Mouse (Mus musculus): ENCODE data around the gene Hsd11b1. TPM values are rescaled to one million over a fixed set of nuclear protein-coding genes. Genes with fewer than 3 reads are reported as not detected.
A peak's percentile ranks its signal among the peaks of the same experiment; 100 is the strongest.

Gene Hsd11b1
- polyA plus RNA-seq, 1 experiment from 2014 or later, result 0.09 TPM

- H3K36me3 ChIP-seq, result no peaks in the 10 kb centered on the region
- 86% methylated on average over 3 of the region's 3 CpGs for WGBS
Measured at GRCm38 (mm10) chr1:193181104-193181503, 82.8 kb downstream of the Hsd11b1 start.

GRCm38 (mm10) chr1:193174143-193174733 is 89.6 kb downstream of the Hsd11b1 start:
- no peaks in the 10 kb centered on the region for H3K27me3 ChIP-seq (ENCODE audit: low read depth, poor library complexity, severe bottlenecking)
- H3K27ac ChIP-seq (replicated peaks), result peak overlapping the region; percentile 90
- DNase-seq (ENCODE audit: low spot score), result no peak
- H3K36me3 ChIP-seq, result no peaks in the 10 kb centered on the region
- peak overlapping the region; percentile 82 for H3K4me3 ChIP-seq
- 92% methylated on average over 13 of the region's 13 CpGs for WGBS
- peaks cover 32% of the 10 kb centered on the region for H3K4me1 ChIP-seq
- H3K9me3 ChIP-seq (replicated peaks), result no peaks in the 10 kb centered on the region

More at GRCm38 (mm10) chr1:193181104-193181503, 82.8 kb downstream of the Hsd11b1 start:
- Histone ChIP-seq H3K9me3 (replicated peaks) (no peaks in the 10 kb centered on the region), H3K27ac (replicated peaks) (no peak overlapping the region), H3K4me3 (no peak overlapping the region), H3K27me3 (ENCODE audit: low read depth, poor library complexity, severe bottlenecking) (no peaks in the 10 kb centered on the region), H3K4me1 (no peaks in the 10 kb centered on the region)
- no peak for DNase-seq (ENCODE audit: low spot score)

- DNase-seq (ENCODE audit: low spot score), result no peak
- Histone ChIP-seq H3K27me3 (ENCODE audit: low read depth, poor library complexity, severe bottlenecking) (no peaks in the 10 kb centered on the region), H3K27ac (replicated peaks) (peak overlapping the region; percentile 90), H3K36me3 (no peaks in the 10 kb centered on the region), H3K9me3 (replicated peaks) (no peaks in the 10 kb centered on the region), H3K4me1 (peaks cover 32% of the 10 kb centered on the region), H3K4me3 (peak overlapping the region; percentile 82)
- 19% methylated on average over 9 of the region's 9 CpGs for WGBS
Measured at GRCm38 (mm10) chr1:193173810-193174129, 90.1 kb downstream of the Hsd11b1 start.

GRCm38 (mm10) chr1:193172991-193173809 is 90.7 kb downstream of the Hsd11b1 start:
- no peaks in the 10 kb centered on the region for H3K27me3 ChIP-seq (ENCODE audit: low read depth, poor library complexity, severe bottlenecking)
- peak overlapping the region; percentile 82 for H3K4me3 ChIP-seq
- no peaks in the 10 kb centered on the region for H3K36me3 ChIP-seq
- peak overlapping the region; percentile 90 for H3K27ac ChIP-seq (replicated peaks)
- H3K4me1 ChIP-seq, result peaks cover 32% of the 10 kb centered on the region
- peak; percentile 97 for DNase-seq (ENCODE audit: low spot score)
- WGBS, result 1% methylated on average over 48 of the region's 48 CpGs
- no peaks in the 10 kb centered on the region for H3K9me3 ChIP-seq (replicated peaks)

Other genes starting within 250 kb of the Hsd11b1 start
- 3.7 and 4.1 TPM in 2 replicates for gene Syt14, start 228.3 kb downstream of the Hsd11b1 start, polyA plus RNA-seq (2016; fragmentation: Nextera tagmentation; extraction: Ambion mirVana)
- gene Diexf, start 133.8 kb downstream of the Hsd11b1 start, polyA plus RNA-seq (2016; fragmentation: Nextera tagmentation; extraction: Ambion mirVana), result 8.4 and 8.8 TPM in 2 replicates
- 2.3 and 2.6 TPM in 2 replicates for gene Irf6, start 111.0 kb downstream of the Hsd11b1 start, polyA plus RNA-seq (2016; fragmentation: Nextera tagmentation; extraction: Ambion mirVana)
- 16.7 and 16.9 TPM in 2 replicates for gene A130010J15Rik, start 96.0 kb downstream of the Hsd11b1 start, polyA plus RNA-seq (2016; fragmentation: Nextera tagmentation; extraction: Ambion mirVana)
- 1.2 and 1.9 TPM in 2 replicates for gene Traf3ip3, start 62.4 kb downstream of the Hsd11b1 start, polyA plus RNA-seq (2016; fragmentation: Nextera tagmentation; extraction: Ambion mirVana)
- gene Lamb3, start 56.4 kb downstream of the Hsd11b1 start, polyA plus RNA-seq (2016; fragmentation: Nextera tagmentation; extraction: Ambion mirVana), result 0.09 and 0.17 TPM in 2 replicates
- gene G0s2, start 9.1 kb upstream of the Hsd11b1 start, polyA plus RNA-seq (2016; fragmentation: Nextera tagmentation; extraction: Ambion mirVana), result 9.0 and 10.3 TPM in 2 replicates
- 12.8 and 18.4 TPM in 2 replicates for gene Camk1g, start 106.2 kb upstream of the Hsd11b1 start, polyA plus RNA-seq (2016; fragmentation: Nextera tagmentation; extraction: Ambion mirVana)

All from midbrain, embryonic 10.5 days (tissue).